Mouse (Mus musculus) ES-CJ7 (cell line): ENCODE data around the gene Rusc1.
"Not testable (repeated sequence)": the region's sequence is repeated elsewhere in the genome, so short reads cannot be mapped to it uniquely, and the experiment has no call there.

Experiments
- DNase-seq: peaks from one replicate; pipeline ENCODE4 v3.0.0; 2011; ENCODE audit warnings: low read depth, low spot score

Gene Rusc1

GRCm38 (mm10) chr3:89092509-89093090 is 511 bp downstream of the Rusc1 start:
- DNase-seq = no peak

GRCm38 (mm10) chr3:89091811-89092508 is 1.2 kb downstream of the Rusc1 start:
- DNase-seq = no peak

- DNase-seq = peak; percentile 84
These were observed 2.1 kb downstream of the Rusc1 start for GRCm38 (mm10) chr3:89090694-89091655.

GRCm38 (mm10) chr3:89089882-89090591 is 3.1 kb downstream of the Rusc1 start:
- DNase-seq = peak; percentile 91

- no peak for DNase-seq
These were observed 4.1 kb downstream of the Rusc1 start for GRCm38 (mm10) chr3:89088974-89089373.

GRCm38 (mm10) chr3:89087338-89088110 is 5.6 kb downstream of the Rusc1 start:
- DNase-seq = peak; percentile 87

- no peak for DNase-seq
These were observed 8.4 kb downstream of the Rusc1 start for GRCm38 (mm10) chr3:89084654-89085190.

GRCm38 (mm10) chr3:89084133-89084532 is 9.0 kb downstream of the Rusc1 start:
- DNase-seq = no peak

GRCm38 (mm10) chr3:89082287-89082686 is 10.8 kb downstream of the Rusc1 start:
- not testable (repeated sequence) for DNase-seq

- DNase-seq = no peak
These were observed 15.7 kb downstream of the Rusc1 start for GRCm38 (mm10) chr3:89077383-89077782.

GRCm38 (mm10) chr3:89067265-89067664 is 25.8 kb downstream of the Rusc1 start:
- no peak for DNase-seq

GRCm38 (mm10) chr3:89061696-89062095 is 31.4 kb downstream of the Rusc1 start:
- no peak for DNase-seq

GRCm38 (mm10) chr3:89058783-89059182 is 34.3 kb downstream of the Rusc1 start:
- peak; percentile 62 for DNase-seq

- DNase-seq = no peak
These were observed 34.8 kb downstream of the Rusc1 start for GRCm38 (mm10) chr3:89058361-89058760.

GRCm38 (mm10) chr3:89043359-89043758 is 49.8 kb downstream of the Rusc1 start:
- DNase-seq = no peak
